Mouse (Mus musculus) cerebellum, adult 18-20 months (tissue): ENCODE data around the gene Fars2.
A peak's percentile ranks its signal among the peaks of the same experiment; 100 is the strongest.

Experiments
- DNase-seq, 2 experiments: peaks; one replicate each; pipeline ENCODE4 v3.0.0; 2021

The Fars2 gene

DNA sequence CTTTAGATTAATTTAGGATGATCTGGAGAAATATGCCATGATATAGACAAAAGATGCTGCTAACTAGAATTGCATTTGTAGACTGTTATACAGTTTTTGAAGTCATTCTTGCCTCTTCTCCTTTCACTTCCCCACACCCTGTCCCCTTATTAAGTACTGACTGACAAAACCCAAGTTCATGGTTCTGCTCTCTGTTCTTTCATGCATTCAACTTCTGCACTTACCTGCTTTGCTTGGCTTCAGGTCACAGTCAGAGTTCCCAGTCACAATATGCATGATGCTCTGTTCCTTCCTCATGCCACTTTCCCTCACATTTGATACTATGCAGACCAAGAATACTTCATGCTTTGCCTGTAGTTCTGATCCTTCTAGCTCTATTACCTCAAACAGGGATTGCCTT lies 105.5 kb downstream of the Fars2 start:
- DNase-seq: no peak

DNA sequence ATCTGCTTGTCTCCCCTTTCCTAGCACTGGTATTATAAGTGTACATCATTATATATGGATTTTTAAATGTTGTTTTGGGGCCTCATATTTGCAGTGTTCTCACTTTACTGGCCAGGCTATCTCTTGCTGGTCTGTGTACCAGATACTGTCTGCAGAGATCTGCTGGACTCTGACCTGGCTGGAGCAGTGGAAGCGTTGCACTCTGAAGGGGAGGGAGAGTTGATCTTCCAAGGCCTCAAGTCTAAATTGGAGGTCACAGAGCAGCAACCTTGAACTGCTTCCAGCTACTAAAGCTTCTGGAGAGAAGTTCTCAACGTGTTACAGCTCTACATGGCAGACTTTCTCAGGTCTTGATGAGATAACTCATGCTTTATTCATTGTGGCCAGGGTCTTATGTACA lies 107.2 kb downstream of the Fars2 start:
- no peak for DNase-seq

DNA sequence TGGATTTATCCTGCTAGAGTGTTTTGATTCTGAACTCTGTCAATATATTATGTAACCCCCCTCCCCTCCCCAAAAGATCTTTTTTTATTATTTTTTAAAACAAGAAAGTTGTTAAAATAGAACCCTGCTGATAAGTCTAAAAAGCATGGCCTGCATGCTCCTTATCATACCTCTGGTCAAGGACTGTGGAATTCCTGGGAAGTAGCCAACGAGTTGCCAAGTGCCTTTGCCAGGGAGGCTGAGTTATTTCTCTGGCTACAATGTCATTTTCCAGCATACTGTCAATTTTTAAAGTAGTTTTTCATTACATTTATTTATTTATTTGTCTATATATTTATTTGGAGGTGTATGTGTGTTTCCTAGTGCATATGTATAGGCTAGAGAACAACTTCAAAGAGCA lies 125.0 kb downstream of the Fars2 start:
- DNase-seq: no peak

DNA sequence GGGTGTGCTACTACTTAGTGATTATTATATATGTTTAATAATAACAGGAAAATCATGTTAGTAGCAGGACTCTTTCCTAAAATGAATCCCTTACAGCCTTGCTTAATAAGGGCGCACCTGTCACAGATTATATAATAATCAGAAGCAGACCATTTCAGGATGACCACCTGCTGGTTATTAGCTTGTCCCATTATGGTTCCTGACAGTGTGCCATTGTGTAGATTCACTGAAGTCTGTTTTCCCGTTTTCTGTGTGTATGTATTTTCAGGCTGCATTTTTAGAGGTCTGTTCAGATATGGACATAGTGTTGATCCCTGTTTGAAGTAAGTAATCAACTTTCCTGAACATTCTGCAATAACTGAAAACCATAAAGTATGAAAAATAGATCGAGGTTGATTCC lies 136.7 kb downstream of the Fars2 start:
- peak; percentile 36 to 48 for DNase-seq

DNA sequence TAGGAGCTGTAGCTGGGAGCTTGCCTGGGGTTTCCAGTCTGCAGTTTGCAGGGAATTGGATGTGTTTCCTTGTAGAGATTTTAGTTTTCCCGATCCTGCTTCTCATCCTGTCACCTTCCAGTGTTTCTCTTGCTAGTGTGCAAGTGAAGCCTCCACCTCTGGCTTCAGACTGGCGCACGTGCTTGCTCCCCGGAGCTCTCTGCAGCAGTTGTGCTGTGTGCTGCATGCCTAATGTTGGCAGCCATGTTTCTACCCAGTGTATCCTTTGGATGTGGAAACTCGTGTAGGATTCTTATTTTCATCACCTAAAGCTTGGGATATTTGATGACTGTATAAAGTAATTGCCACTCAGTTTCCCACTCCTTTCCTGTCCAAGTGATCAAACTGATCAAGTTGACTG lies 140.0 kb downstream of the Fars2 start:
- no peak for DNase-seq

DNA sequence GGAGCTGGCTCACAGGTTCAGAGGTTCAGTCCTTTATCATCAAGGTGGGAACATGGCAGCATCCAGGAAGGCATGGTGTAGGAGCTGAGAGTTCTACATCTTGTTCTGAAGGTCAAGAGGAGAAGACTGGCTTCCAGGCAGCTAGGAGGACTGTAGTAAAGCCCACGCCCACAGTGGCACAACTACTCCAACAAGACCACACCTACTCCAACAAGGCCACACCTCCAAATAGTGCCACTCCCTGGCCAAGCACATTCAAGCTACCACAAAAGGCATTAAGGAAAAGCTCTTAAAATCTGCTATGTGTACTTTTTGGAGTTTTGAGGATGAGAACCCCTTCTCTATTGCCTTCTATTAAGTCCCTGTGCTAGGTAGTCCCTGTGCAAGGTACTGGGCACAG lies 142.5 kb downstream of the Fars2 start:
- no peak for DNase-seq

DNA sequence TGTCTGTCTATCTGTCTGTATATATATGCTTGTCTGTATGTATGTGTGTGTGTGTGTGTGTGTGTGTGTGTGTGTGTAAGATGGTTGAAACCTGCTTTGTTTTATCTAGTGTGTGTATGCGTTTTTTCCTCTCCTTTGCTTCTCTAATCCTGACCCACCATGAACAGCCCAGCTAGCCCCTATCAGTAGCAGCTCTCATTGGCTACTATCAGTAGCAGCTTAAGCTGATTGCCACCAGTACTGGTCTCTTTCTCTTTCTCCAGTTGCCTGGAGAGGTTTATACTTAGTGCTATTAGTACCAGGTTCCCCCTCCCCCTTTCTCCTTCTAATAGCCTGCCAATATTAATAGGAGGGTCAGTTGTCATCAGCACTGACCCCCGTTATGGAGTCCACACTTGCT lies 144.1 kb downstream of the Fars2 start:
- DNase-seq: no peak

DNA sequence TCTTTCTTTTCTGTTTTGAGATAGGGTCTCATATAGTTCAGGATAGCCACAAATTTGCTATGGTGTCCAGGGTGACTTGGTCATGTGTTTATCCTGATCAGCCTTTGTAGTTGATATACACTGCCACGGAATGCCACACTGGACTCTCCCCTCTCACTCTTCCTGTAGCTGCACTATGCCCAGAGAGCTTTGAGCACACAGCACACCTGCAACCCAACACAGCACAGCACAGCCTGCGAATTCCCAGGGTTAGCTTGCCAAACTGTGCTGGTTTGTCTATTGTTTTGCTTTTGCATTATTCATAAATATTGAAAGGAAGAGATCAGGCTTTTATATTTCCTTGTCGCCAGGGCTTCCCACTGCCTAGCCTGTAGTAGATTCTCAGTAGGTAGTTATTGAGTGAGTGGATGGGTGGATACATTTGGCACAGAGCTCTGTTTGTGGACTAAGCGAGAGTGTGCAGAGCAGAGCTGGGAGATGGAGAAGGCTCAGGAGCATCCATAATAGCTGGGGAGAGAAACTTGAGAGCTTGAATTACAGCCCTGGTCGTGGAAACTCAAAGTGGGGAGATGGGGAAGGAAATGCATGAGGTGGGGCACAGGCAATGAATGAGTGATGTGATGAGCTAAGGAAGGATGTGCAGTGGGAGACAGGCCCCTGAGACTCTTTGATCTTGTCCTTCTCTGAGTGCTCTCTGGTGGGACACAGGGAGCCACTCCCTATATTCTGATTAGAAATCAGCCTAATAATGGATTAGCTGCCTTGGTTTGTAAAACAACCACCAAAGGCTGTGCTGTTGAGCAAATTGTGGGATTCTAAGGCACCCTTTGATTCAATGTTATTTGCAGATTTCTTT lies 146.3 kb downstream of the Fars2 start:
- no peak for DNase-seq

DNA sequence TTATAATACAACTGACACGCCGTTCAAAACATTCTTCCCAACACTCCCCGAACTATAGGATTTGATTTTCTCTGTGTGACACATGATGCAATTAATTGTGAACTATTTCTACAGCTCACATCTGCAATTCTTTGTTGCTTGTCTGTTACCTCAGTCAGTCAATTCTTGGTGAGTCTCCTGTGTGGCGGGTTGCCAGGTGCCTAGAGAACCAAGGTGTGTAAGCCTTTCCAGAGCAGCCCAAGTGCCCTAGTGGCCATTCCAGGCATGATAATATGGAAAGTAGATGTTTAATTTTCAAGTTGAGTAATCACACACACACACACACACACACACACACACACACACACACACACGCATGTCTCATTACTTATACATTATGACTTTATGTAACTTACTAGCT lies 147.2 kb downstream of the Fars2 start:
- DNase-seq: peak; percentile 33 to 36

DNA sequence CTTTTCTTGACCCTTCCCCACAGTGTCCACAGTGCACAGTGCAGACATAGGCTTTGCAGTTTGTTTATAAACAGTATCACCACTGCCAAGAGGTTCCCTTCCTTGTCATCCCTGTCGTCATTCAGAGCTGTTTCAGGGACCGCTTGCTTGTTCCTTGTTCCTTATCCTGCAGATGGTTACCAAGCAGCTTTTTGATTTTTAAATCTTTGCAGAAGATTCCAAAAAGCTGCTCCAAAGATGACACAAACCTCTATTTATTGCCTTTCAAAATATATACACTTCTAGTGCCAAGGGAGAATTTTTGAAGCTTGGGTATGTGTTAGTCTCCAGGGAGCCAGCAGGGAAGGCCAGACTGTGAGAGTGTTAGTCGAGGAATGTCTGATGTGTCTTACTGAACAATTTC lies 148.1 kb downstream of the Fars2 start:
- DNase-seq: no peak

DNA sequence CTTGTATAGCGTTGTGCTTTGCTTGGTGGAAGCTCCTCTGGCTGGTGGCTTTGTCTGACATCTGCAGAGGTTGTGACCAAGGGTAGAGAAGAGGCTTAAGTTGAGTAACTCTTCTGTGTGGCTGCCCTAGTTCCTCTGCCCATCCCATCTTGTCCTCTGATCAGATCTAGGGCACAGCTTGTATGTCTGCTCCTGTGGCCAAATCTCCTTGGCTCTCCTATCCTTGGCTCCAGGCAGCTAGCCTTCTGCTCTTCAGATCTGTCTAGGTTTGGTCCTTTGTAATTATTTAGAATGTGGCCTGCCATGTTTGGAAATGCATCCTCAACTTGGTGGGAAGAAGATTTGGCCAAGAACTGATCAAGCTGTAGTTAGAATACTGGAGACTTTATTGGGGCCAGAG lies 150.2 kb downstream of the Fars2 start:
- peak in 1 of 2 experiments; percentile 13 for DNase-seq

DNA sequence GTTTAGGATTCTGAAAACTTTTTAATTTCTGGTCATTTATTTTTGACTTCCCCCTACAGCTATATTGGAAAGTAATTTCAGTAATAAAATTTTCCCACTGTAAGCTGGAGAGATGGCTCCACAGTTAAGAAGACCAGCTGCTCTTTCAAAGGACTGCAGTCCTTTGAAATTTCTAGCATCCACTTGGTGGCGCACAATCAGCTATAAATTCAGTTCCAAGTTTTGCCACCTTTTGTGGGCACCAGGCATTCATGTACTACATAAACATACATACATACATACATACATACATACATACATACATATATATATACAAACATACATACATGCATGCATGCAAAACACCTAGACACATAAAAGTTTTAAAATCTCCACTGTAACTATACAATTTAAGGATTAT lies 153.7 kb downstream of the Fars2 start:
- DNase-seq: no peak

DNA sequence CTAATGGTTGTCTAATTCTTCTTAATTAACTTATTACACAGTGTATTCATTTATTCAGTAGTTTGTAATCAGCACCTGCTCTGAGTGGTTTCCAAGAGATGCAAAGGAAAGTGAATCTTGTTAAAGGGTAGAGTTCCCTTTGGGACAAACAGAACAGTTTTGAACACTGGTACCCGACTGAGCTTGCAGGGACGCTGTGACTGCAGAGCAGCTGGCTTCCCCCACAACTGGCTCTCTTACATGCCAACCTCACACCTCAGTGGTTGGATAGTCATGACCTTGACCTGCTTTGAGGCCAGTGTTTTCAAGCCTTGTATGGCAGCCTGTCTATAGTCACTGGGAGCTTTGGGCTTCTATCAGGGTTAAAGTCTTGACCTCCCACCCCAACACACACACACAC lies 156.3 kb downstream of the Fars2 start:
- DNase-seq: no peak

DNA sequence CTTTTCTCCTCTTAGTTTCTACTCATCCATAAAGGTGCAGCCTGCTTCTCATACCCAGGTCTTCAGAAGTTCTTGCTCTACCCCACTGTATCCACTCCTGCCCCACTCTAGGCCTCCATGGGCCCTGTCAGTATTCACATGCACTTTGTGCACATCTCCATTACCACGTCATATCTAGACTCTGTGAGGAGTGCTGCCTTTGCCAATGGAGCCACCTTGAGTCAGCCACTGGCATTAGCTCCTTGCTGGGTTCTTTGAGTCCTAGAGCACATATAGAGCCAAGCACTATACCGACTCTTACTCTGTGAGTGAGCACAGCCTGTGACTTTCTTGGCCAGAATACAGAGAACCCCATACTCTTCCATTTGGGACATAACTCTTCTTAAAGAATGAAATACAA lies 159.0 kb downstream of the Fars2 start:
- no peak for DNase-seq

DNA sequence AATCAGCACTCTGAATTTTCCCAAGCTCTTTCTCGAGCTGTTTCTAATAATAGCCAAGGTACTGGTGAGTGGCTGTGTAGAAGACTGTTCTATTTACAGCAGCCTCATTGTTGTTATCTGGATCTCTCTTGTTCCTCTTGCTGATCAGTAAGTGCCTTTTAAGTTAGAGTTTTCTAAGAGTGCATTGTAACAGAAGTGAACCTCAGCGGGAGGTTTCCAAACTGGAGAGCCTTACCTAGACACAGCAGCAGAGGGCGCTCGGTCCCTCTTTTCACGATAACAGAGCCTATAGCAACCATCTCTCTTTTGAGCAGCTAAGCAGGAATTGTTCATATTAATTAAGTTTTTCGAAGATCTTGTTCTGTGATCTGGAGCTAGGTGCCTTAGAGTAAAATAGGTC lies 164.8 kb downstream of the Fars2 start:
- DNase-seq: peak; percentile 70 to 81

DNA sequence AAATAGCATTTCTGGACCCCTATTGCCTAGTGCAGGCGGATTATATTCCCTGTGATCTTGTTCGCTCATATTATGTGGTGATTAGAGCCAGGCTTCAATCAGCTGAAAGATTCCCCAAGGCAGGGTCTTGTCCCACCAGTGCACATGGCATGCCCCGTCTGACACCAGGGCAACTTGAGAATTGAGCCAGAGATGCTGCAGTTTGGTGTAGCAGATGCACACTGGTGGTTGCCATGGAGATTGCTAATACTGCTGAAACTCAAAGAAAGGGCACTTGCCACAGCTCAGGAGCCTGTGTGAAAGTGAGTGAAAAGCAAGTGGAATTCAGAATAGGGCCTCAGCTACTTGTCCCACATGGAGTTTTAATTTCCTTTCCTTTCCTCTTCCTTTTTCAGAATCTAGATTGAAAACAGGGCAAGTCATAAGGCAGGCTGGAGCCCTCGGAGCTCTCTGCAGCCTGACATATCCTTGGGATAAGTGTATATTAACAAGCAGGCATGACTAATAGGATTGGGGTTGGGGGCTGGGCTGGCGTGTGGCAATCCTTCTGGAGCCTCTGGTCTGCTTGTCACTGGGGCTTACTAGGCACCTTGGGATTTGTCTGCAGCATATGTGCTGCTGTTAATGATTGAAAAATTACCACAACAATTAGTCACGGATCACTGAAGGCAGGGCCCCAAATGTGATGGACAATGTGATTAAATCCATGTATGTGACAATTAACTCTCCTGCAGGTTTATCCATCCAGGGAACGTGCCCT lies 165.8 kb downstream of the Fars2 start:
- DNase-seq: no peak

DNA sequence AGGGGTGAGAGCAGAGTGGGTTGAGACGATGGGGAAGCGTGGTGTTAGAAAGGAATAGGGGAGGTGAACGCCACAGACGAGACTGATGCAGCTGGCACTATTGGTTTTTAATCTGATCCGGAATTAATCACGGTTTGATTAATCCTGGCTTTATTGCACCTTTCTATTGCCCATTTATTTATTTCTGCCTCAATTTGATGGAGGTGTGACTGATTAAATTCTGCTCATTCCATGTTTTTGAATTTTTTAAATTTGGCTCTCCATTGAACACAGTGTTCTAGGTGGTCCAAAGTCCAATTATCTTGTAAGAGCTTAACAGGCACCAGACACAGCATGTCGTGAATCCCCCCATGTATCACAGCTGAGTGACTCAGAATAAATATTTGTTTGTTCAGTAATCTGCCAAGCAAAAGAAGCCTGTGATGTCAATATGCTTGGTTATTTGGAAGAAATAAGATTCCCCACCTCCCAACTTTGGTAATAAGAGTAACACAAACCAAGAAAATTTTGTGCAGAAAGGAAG lies 166.4 kb downstream of the Fars2 start:
- DNase-seq: no peak

DNA sequence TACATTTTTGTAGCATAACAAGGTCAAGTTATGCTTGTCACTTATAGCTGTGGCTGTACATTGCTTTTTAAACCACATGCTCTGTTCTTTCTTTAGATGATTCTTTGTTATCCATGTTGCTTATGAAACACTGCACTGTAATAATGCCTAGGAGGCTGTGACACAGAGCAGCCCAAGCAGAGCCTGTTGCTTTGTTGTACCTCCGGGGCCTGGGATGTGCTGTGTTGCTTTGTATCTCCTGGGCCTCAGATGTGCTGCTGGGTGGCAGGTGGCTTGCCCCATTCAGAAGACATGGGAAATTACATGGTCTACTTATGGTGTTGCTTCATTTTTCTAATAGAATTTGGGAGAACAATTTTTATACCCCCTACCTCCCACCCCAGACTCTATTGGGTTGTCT lies 166.9 kb downstream of the Fars2 start:
- DNase-seq: no peak

DNA sequence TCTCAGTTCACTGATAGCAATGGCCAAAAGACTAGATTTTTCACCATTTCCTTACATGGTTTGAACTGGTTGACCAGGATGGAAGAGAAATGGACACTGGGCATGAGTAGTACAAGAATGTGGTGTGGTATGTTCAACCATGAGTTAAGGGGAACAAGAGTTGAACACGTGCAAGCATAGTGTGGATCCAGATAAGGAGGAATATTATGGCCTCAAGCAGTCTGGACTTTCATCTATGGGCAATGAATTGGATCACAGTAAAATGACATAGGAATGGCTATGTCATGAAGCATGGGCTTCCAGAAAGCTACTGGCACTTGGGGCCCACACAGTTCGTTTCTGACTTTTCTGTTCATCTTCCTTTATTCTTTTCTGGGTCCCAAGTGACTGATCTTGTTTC lies 168.0 kb downstream of the Fars2 start:
- DNase-seq: no peak

DNA sequence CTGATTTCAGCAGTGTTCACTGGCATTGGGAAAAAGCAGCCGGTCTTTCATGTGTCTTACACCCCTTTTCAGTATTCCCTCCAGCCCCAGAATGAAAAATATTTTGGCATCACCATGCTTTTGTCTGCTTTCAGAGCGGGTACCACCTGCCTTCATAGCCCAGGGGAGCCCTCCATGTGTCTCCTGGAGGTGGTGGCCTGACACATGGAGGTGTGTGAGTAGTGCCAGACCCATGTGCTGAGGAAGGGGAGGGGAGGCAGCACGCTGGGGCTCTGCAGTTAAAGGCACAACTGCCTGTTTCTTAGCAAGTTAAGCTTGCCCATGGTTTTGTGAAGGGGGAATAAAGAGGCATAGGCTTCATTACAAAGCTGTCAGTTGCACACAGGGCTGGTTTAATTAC lies 176.3 kb downstream of the Fars2 start:
- DNase-seq: no peak

DNA sequence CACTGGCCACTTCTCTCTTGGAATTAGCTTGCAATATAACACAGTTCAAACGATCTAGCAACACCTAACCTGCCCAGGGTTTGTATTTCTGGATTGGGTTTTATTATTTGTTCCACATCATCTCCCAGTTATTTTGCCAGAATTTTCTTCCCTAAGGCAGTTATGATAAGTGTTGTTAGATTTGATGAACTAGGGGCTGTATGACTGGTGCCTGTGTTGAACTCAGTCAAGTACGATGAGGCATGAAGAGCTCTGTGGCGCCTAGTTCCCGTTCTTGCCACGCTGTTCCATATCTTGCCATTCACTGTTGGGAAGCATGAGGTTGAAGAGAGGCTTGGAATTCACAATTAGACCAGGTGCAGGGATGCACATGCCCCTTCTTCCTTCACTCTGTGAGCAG lies 177.3 kb downstream of the Fars2 start:
- no peak for DNase-seq

DNA sequence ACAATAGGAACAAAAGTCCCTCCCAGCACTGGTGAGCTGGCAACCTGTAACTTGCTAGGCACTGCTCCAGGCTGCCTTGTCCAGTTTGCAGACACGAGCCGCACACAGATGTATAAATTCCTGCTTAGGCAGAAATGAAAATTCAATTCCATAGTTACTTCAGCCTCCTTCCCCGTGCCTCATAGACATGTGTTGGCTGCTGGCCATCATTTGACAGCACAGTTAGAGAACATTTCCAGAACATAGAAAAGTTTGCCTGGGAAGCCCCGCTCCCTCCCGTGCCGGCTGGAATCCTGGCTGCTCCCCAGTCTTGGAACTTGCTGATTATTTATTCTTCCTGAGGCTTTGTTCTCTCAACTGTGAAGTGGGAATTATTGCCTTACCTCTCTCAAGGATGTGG lies 178.6 kb downstream of the Fars2 start:
- peak; percentile 12 to 16 for DNase-seq

DNA sequence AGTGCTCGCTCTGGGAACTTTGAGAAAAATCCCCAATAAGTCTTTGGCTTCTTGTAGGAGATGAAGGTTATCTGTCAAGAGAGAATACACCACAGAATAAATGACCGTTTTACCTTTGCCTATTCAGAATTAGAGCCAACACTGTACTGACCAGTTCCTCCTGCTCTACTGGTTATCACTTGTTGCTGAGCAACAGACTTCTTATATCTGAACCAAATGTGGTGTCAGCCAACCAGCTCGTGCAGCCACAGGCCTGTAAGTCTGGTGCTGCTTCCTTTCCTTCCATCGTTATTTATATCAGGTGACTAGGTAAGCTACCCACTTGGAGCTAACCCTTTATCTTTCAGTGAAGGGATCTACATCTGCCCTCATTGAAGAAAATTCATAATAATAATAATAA lies 179.4 kb downstream of the Fars2 start:
- DNase-seq: no peak
